Mouse (Mus musculus) neutrophil, adult 65 days (primary cell): ENCODE results near the gene Lrrn2. TPM values are rescaled to one million over a fixed set of nuclear protein-coding genes. Genes with fewer than 3 reads are reported as not detected.

ENCODE experiments used
- total RNA-seq: library from RNA; stranded (reverse); gene quantifications from 2 replicates; pipeline ENCODE4 v1.2.4, GENCODE M21; 2023

The Lrrn2 gene
- total RNA-seq, result not detected in 2 replicates

DNA sequence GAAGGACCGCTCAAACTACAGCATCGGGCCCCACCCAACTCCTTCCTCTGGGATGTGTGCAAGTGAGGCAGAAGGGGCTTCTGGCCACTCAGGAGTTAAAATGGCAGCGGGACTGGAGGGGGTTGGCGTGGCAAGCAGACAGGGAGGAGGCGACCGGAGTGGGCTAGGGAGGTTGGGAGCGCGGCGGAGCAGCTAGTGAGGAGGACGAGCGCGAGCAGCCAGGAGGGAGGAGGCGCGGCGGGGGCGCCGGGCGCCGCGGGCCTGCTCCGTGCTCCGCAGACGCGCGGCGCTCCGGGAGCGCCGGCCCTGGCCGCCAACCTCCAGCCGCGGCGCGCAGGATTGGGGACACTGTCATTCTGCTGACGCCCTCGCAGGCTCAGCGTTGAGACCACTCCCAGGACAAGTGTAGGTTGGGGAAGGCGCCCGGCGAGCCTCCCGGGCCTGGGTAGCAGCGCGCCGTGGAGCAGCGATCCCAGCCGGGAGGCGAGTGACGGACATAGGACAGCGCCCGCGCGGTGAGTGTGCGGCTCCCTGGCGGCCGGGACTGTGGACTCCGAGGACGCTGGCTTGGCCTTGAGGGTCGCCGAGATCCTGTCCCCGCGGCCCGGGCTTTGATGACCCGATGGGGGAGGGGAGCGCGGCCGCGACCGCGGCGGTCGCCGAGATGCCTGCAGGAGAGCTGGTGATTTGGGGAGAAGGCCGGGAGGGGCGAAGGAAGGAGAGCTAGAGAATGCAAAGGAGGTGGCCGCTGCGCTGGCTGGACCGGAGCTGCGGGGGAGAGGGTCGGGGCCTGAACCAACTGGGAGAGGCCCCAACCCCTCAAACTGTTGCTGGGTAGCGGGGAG lies at the start of gene Lrrn2:
TSS of gene Lrrn2 (plus strand) at position 113 of the 845 bp plus-strand sequence.

Other genes starting within 250 kb of the Lrrn2 start
- gene Nfasc, start 138.5 kb upstream of the Lrrn2 start, total RNA-seq, result 0.13 TPM in 1 of 2 replicates, not detected in the other
- gene Mdm4, start 150.3 kb downstream of the Lrrn2 start, total RNA-seq, result 129 and 162 TPM in 2 replicates
- 11.0 and 14.8 TPM in 2 replicates for gene Pik3c2b, start 165.4 kb downstream of the Lrrn2 start, total RNA-seq